Mouse (Mus musculus) spleen, postnatal 4 days (tissue): Measurements from ENCODE around the gene Spaca7.
A peak's percentile ranks its signal among the peaks of the same experiment; 100 is the strongest.
"Not testable (repeated sequence)": the region's sequence is repeated elsewhere in the genome, so short reads cannot be mapped to it uniquely, and the experiment has no call there.

ENCODE experiments used
- DNase-seq, 2 experiments: peaks; one replicate each; pipeline ENCODE4 v3.0.0; 2022; ENCODE audit warnings: low spot score in 2 of 2

Spaca7 gene

GRCm38 (mm10) chr8:12572814-12573534 lies at the start of gene Spaca7:
Gene Spaca7 (plus strand): TSS chr8:12573029.
- no peak for DNase-seq

GRCm38 (mm10) chr8:12524279-12524678 lies 48.5 kb upstream of the Spaca7 start:
- no peak for DNase-seq

- DNase-seq, result no peak
Measured at GRCm38 (mm10) chr8:12528659-12529058, 44.2 kb upstream of the Spaca7 start.

GRCm38 (mm10) chr8:12535617-12536016 lies 37.2 kb upstream of the Spaca7 start:
- DNase-seq, result no peak

- no peak for DNase-seq
Measured at GRCm38 (mm10) chr8:12536306-12536705, 36.5 kb upstream of the Spaca7 start.

- no peak for DNase-seq
Measured at GRCm38 (mm10) chr8:12545236-12545635, 27.6 kb upstream of the Spaca7 start.

GRCm38 (mm10) chr8:12545671-12546070 lies 27.2 kb upstream of the Spaca7 start:
- DNase-seq, result no peak

GRCm38 (mm10) chr8:12547466-12548220 lies 25.2 kb upstream of the Spaca7 start:
- DNase-seq, result no peak

- no peak for DNase-seq
Measured at GRCm38 (mm10) chr8:12548255-12548654, 24.6 kb upstream of the Spaca7 start.

- DNase-seq, result no peak
Measured at GRCm38 (mm10) chr8:12548680-12549079, 24.1 kb upstream of the Spaca7 start.

- DNase-seq, result no peak
Measured at GRCm38 (mm10) chr8:12555515-12556145, 17.2 kb upstream of the Spaca7 start.

GRCm38 (mm10) chr8:12558786-12559185 lies 14.0 kb upstream of the Spaca7 start:
- no peak for DNase-seq

- DNase-seq, result peak; percentile 22 to 73
Measured at GRCm38 (mm10) chr8:12561403-12561960, 11.3 kb upstream of the Spaca7 start.

- no peak for DNase-seq
Measured at GRCm38 (mm10) chr8:12564307-12564706, 8.5 kb upstream of the Spaca7 start.

GRCm38 (mm10) chr8:12565488-12565887 lies 7.3 kb upstream of the Spaca7 start:
- no peak for DNase-seq

- DNase-seq, result no peak
Measured at GRCm38 (mm10) chr8:12566509-12566908, 6.3 kb upstream of the Spaca7 start.

GRCm38 (mm10) chr8:12576003-12576402 lies 3.2 kb downstream of the Spaca7 start:
- no peak for DNase-seq

GRCm38 (mm10) chr8:12576739-12577138 lies 3.9 kb downstream of the Spaca7 start:
- no peak for DNase-seq

GRCm38 (mm10) chr8:12579339-12579999 lies 6.6 kb downstream of the Spaca7 start:
- not testable (repeated sequence) for DNase-seq

- no peak for DNase-seq
Measured at GRCm38 (mm10) chr8:12583785-12584184, 11.0 kb downstream of the Spaca7 start.

GRCm38 (mm10) chr8:12607223-12607622 lies 34.4 kb downstream of the Spaca7 start:
- peak; percentile 70 to 86 for DNase-seq

GRCm38 (mm10) chr8:12608810-12609209 lies 36.0 kb downstream of the Spaca7 start:
- no peak for DNase-seq
